Mouse (Mus musculus) frontal cortex, adult (tissue): ENCODE results near the gene Hes6.

Experiments
- ATAC-seq: cut with Nextera tagmentation; 2 replicates; pipeline ENCODE4 v1.9.2; 2017; ENCODE audit warnings: mild to moderate bottlenecking, moderate library complexity, mixed read lengths; ENCODE audit not compliant: low TSS enrichment

The Hes6 gene

GRCm38 (mm10) chr1:91413898-91414594 lies at the start of gene Hes6:
Gene Hes6 (minus strand): TSS chr1:91414038.
- no peak for ATAC-seq

GRCm38 (mm10) chr1:91463336-91463995 lies 49.6 kb upstream of the Hes6 start:
- no peak for ATAC-seq

GRCm38 (mm10) chr1:91460564-91460963 lies 46.7 kb upstream of the Hes6 start:
- no peak for ATAC-seq

- ATAC-seq: no peak
These were observed 46.2 kb upstream of the Hes6 start for GRCm38 (mm10) chr1:91460069-91460468.

GRCm38 (mm10) chr1:91459059-91459809 lies 45.4 kb upstream of the Hes6 start, which contains the start of gene Per2:
Gene Per2 (minus strand): TSS chr1:91459324.
- ATAC-seq: peak; percentile 74

- peak; percentile 42 for ATAC-seq
These were observed 44.5 kb upstream of the Hes6 start for GRCm38 (mm10) chr1:91458223-91458861.

GRCm38 (mm10) chr1:91457698-91458097 lies 43.9 kb upstream of the Hes6 start:
- peak; percentile 55 for ATAC-seq

- no peak for ATAC-seq
These were observed 43.3 kb upstream of the Hes6 start for GRCm38 (mm10) chr1:91457116-91457515.

- ATAC-seq: no peak
These were observed 42.5 kb upstream of the Hes6 start for GRCm38 (mm10) chr1:91456301-91456801.

GRCm38 (mm10) chr1:91455661-91456161 lies 41.9 kb upstream of the Hes6 start:
- no peak for ATAC-seq

- no peak for ATAC-seq
These were observed 41.1 kb upstream of the Hes6 start for GRCm38 (mm10) chr1:91454927-91455326.

GRCm38 (mm10) chr1:91454366-91454765 lies 40.5 kb upstream of the Hes6 start:
- no peak for ATAC-seq

- no peak for ATAC-seq
These were observed 40.1 kb upstream of the Hes6 start for GRCm38 (mm10) chr1:91453932-91454331.

GRCm38 (mm10) chr1:91451547-91452084 lies 37.8 kb upstream of the Hes6 start:
- no peak for ATAC-seq

GRCm38 (mm10) chr1:91450851-91451250 lies 37.0 kb upstream of the Hes6 start:
- ATAC-seq: no peak

- no peak for ATAC-seq
These were observed 34.9 kb upstream of the Hes6 start for GRCm38 (mm10) chr1:91448688-91449087.

GRCm38 (mm10) chr1:91446511-91446910 lies 32.7 kb upstream of the Hes6 start:
- ATAC-seq: no peak

GRCm38 (mm10) chr1:91446060-91446459 lies 32.2 kb upstream of the Hes6 start:
- no peak for ATAC-seq

- peak; percentile 88 for ATAC-seq
These were observed 31.3 kb upstream of the Hes6 start for GRCm38 (mm10) chr1:91444841-91445830.

- no peak for ATAC-seq
These were observed 28.6 kb upstream of the Hes6 start for GRCm38 (mm10) chr1:91442350-91442990.
